Mouse (Mus musculus): Measurements from ENCODE around the gene Nrp2.
A peak's percentile ranks its signal among the peaks of the same experiment; 100 is the strongest.

The Nrp2 gene

DNA sequence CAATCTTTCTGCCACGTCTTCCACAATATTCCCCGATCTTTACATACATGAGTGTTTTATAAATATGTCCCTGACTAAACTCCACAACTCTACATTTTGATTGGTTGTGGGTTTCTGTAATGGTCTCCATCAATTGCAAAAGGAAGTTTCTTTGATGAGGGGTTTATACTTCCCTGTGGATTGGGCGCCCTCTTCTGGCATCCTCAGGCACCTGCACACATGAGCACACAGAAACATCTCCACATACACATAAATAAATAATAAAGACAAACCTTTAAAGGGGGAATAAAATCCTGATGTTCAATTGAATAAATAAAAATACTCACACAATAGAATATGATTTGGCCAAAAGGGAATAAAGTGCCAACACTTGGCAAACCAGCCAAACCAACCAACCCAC is 117.1 kb downstream of the Nrp2 start:
- no peak for DNase-seq (ENCODE audit: low spot score)

DNA sequence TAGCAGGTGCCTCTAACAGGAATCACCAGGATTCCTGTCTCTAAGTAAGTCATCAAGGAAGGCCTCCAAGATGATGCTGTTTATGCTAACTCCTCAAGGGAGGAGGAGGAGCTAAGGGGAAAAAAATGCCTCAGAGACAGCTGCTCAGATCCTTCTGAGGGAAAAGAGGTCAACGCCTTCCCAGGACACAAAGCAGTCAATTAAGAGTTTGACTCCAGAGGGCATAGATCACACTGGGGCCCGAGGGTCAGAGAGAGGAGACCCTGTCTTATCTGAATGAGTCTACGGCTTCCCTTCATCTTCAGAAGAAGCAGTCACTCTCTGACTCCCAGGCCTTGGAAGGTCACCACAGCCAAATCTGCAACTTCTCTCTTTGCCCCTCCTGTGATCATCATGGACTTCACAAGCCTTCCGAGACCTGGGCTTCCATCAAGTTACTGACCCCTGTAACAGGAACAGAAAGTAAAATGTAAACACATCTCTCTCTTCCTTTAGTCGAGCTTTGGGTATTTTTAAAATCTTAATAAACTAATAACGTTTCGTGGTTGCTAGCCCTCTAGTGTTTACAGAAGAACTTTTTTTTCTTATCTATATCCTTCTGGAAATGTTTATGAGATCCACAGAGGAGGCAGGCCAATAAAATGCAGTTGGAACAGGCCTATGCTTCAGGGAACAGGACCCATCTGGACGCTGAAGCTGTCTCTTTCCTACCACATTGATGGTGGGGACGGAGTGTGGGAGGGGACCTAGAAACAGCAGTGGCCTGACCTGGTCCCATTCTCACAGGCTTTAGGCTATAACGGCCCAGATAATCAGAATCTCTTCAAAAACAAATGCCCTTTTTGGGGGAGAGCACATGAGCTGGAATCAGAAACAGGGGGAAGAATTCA is 118.7 kb downstream of the Nrp2 start:
- no peak for DNase-seq (ENCODE audit: low spot score)

DNA sequence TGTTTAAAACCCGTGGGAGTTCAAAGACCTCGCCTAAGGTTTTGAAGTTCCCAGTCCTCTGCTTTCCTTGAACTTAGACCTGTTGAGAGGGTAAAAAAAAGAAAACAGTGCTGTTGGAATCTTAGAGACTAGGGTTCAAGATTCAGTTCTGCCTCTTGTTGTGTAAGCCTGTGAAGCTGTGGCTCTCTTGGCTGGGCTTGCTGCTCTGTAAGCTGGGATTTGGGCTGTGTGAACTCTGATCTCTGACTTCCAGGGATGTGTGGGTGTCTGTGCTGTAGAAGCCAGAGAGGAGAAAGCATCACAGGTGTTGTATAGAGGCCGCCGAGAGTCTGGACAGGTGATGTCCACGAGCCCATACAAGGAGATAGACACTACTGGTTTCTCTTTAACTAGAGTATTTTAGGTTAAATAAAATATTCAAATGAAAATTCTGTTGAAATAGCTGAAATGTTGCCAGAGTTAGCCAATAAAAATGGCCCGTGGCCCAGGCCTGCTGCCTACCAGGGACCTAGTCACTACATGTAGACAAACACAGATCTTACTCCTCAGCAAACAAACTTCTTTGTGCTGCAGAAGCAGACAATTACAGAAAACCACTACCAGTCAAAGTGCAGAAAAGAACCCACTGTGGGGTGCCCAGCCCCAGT is 120.6 kb downstream of the Nrp2 start:
- no peak for DNase-seq (ENCODE audit: low spot score)

DNA sequence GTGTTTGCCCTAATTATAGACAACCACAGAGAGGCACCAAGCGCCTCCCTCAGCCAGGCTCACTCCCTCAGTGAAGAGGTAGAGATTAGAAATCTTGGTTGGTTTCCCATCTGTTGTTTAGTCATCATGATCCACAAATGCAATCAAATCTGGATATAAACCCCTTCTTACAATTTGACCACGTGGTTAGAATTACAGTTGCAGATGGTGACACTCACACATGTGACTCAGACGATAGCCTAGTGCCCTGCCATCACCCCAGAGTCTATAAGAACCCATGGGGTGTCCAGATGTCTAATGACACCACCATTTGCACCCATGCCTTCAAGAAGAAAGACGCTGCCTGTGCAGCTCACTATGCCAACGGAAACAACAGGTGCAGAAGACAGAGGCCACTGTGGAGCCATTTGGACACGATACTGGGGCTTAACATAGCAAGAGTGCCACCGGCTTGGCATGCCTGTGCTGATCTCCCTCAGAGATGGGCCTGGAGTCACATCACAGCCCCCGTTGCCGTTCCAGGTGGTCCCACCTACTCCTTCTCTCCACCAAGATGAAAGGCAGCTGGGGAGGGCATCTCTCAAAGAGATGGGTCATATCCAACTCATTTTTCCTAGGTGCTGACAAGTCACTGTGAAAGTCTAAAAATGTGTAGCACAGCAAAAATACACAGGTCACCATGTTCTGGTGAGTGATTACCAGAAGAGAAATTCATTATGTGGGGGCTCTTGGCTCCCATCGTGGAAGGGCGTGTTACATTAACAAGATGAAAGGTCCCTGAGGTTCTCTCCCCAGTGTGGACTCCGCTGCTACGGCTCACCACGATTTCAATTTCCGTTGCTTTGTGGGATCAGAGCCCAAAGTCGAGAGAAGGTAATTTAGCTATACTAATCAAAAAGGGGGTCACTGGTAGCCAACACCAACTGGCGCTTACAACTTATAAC is 123.0 kb downstream of the Nrp2 start:
- DNase-seq (ENCODE audit: low spot score) = no peak

DNA sequence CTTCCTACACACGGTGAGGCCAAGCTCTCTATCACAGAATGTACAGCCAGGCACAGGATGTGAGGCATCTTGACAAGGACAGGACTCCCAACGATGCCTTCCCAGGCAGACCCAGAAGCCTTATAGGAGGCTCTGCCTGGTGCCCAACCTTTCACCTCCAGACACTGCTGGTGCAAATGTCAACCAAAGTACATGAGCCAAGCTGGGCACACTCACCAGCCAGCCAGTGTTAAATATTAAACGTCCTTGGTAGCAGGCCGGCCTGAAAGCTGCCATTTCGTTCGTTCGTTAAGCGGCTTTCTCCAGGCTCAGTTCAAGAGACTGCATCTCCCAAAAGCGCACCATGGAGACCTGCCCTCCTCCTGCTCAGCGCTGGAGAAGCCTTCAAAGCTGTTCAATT is 124.2 kb downstream of the Nrp2 start:
- DNase-seq (ENCODE audit: low spot score) = no peak

DNA sequence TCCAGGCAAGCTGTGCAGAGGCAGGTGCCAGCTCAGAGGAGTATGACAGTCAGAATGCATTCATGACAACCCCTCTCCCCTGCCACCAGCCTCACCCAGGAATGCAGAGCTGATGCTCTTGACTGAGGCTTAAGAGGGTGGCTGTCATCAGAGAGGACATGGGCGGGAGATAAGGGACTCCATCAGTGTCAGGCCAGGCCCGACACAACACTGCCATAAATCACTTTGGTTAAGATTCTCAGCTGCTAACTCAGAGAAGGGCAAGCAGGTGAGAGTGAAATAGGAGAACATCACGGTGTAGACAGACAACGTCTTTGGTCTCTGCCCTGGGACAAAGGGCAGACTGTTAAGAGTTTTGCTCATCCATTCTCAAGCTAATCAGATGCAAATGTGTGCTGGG is 125.1 kb downstream of the Nrp2 start:
- no peak for DNase-seq (ENCODE audit: low spot score)

DNA sequence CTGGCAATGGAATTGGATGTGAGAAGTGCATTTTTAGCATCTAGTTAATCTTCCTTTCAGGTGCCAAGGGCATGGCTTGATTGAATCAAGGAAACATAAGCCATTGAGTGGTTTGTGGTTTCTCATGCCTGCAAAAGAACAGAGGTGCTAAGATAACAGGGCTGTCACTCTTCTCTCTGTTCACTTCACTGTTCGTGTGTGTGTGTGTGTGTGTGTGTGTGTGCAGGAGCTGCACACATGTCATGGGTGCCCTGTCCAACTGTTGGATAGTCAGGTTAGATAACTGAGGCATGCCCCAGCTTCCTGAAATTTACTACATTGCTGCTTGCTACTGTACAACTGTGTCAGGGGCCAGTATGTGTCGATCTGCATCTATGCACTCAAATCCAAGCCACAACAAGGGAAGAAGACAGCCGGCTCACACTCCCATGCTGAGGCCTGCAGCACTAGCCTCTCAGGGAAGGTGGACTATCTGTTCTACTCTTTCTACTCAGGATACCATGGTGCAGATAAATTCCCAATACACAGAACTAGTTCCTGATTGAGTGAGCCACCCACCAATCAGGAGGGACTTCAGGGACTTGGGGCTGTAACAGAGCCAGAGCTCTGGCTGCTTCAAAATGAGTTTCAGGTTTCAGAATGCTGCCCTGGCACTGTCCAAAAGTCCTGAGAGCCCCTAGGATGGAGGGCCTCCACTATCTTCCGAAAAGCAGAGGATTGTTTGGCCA is 126.8 kb downstream of the Nrp2 start:
- DNase-seq (ENCODE audit: low spot score) = peak; percentile 57

DNA sequence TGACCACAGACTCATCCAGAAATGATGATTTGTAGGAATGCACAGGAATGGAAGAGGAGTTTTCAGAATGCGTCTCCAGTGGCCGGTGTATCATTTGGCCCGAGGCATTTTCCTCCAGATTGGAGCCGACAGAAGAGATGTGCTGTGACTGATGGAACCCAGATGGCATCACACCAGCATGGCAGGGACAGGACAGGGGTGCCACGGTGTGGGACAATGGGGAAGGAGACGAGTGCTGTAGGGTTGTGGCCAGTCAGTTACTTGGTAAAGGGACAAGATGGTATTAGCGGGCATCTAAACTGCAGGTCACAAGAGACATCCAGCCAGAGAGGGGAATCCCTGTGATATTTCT is 127.3 kb downstream of the Nrp2 start:
- no peak for DNase-seq (ENCODE audit: low spot score)

DNA sequence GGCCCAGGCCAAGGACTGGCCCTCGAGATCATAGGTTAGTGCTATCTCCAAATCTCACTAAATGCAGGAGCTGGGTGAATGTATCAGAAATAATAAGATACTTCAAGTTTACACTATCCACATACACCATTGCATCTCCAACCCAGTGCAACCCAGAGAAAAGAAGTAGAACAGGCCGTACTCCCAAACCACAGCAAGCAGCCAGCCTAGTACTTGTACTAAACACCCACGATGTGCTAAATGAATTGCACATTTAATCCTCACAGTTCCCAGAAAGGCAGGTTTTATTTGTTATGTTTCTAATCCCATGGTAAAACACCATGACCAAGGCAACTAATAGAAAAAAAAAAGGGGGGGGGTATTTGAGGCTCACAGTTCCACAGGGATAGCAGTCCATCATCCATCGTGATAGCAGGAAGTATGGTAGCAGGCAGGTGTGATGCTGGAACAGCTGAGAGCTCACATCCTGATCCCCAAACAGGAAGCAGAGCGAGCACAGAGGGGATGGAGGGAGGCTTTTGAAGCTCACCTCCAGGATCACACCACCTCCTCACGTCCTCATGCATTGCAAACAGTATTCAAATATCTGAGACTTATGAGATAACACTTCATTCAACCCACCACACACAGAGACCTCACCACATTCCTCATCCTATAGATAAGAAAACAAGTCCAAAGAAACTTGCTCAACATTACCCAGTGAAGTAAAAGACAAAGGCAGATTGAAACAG is 128.8 kb downstream of the Nrp2 start:
- no peak for DNase-seq (ENCODE audit: low spot score)

DNA sequence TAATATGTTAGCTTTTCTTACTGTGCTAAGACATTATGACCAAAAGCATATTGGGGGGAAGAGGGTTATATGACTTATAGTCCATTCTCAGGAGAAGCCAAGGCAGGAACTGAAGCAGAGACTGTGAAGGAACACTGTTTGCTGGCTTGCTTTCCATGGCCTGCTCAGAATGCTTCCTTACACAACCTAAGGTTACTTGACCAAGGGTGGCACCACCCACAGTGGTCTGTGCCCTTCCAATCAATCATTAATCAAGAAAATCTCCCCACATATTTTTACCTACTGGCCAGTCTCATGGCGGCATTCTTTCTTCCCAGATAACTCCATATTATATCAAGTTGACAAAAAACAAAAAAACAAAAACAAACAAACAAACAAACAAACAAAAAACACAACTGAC is 130.3 kb downstream of the Nrp2 start:
- no peak for DNase-seq (ENCODE audit: low spot score)

DNA sequence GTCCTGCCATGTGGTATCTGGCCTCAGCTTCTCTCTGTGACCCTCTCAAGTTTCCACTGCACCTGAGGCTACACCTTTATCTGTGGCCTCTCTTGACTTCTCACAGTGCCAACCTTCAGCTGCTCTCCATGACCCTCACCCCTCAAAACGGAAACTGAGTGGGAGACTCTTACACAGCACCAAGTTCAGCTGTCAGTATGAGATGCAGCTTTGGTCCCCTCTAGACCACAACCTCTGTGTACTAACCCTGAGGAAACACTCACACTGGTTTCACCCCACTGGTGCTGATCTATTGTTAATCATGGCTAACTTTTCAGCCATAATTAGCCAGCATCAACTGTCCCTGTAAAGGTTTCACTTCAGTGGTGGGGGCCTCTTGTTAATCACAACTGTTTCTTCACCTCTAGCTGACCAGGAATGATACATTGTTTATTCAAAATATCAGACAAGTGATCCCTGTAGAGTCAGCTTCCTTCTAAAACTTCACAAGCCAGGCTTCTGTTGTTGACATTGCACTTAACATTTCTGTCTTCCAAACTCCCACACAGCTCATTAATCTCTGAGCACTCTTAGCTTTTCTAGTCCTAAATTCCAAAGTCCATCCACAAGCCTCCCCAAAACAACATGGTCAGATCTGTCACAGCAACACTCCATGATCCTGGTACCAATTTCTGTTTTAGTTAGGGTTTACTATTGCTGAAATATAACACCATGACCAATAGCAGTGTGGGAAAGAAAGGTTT is 131.5 kb downstream of the Nrp2 start:
- no peak for DNase-seq (ENCODE audit: low spot score)

DNA sequence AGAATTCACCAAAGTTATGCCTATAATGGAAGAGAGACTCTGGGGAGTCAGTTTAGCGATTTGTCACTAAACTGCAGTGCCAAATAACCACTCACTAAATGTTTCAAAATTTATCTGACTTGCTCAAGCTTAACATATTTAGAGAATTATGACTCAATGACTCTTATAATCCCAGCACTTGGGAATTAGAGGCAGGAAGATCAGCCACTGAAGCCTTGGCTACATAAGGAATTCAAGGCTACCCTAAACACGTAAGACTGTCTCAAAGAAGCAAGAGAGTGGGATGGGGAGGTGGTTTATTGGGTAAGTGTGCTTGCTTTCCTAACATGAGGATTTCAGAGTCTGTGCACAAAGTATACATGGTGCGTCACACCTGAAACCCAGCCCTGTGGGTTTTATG is 135.0 kb downstream of the Nrp2 start:
- no peak for DNase-seq (ENCODE audit: low spot score)

DNA sequence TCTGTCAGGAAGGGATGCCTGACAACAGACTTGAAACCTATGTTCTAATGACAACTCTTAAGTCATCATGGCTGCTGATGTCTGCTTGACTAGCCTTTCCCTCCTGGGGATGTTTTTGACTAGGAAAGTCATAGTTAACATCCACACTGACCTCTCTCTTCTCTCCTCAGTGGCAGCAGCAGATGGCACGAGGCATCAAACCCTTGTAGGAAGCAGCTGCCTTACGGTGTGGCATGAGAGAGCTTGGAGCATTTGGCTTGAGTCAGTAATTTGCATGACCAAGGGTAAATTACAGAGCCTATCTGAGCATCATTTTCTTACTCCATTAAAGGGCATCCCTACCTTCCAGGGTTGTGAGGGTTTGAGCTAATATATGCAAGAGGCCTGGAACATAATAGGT is 135.5 kb downstream of the Nrp2 start:
- DNase-seq (ENCODE audit: low spot score) = no peak

DNA sequence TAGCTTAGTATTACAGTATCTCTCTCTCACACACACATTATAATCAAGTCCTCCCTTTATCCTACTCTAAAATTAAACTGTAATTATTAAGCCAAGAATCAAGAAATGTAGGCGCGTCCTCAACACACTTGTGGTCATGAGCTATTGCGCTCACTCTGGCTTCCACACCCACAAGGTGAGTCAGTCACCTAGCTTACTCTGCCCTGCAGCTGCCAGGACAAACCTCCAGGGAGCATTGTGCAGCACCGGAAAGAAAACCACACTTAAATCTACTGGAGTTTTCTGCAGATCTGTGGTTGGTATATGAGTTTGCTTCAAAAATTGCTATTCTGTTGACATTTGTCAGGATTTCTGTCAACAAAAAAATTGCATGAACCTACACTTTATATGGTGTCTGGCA is 140.1 kb downstream of the Nrp2 start:
- no peak for DNase-seq (ENCODE audit: low spot score)

DNA sequence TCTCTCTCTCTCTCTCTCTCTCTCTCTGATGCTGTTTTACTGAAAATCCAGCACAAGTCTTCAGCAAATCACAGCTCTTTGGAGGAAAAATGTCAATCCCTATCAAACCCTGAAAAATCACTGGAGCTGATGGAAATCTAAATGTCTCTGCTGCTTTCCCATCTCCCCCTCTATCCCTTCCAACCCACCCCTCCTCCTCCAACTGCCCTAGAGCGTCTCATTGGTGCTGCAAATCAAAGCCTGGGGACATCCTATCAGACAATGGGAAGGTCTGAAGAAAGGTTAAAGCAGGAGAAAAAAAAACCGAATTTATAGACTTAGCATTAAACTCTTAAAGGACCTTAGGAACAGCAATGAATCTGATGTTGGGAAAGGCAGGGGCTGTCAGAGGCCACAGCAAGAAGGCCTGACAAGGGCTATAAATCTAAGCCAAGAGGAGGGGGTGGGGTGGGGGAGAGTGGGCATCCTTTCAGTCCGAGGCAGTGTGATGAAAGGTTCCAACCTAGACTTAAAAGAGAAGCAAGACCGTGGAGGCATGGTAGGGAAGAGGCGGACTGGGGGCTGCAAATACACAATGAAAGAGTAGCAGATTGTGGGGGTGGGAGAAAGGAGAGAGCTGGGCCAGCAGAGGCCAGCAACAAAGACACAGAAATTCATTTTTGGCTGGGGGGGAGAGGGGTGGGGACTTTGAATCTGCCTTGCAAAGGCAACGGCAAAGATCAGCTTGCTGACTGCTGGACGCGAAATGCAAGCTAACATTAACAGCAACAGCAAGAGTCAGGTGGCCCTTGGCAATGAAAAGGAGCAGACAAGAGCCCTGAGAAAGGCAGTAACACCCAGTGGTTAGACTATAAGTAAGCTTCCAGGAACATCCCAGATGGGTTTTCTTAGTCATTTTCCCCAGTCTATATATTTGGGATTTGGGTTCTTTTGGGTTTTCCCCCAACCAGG is 148.2 kb downstream of the Nrp2 start:
- no peak for DNase-seq (ENCODE audit: low spot score)

DNA sequence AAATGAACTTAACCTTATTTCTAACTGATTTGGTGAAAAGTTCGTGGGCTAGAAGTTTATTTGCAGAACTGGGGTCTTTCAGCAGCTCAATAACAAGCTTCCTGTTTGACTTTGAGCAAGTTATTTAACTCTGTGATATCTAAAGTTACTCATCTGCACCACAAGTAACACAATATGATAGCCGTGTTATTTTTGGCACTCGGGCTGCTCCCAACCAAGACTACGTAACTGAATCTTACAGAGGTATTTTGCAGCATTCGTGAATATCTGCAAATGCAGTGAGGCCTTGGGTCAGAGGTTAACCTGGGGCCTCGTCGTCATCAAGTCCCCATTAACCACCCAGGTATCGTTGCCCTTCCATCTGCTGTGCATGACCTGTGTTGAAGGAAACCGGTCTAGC is 150.3 kb downstream of the Nrp2 start:
- no peak for DNase-seq (ENCODE audit: low spot score)

DNA sequence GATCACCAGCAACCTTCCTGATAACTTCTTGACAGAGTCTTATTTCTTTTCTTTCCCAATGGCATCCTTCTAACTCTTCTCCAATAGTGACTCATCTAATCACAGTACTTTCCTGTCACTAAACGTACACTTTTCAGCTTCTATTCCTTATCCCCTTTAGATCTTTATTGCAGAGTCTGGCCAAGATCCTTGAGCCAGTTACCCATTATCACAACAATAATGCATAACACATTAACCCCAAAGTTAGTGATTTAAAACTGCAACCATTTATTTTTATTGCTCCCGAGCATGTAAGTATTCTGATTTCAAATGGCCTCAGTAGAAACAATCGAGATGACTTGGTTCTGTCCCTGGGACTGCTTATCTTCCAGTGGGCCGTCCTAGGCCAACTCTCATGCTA is 150.9 kb downstream of the Nrp2 start:
- no peak for DNase-seq (ENCODE audit: low spot score)

DNA sequence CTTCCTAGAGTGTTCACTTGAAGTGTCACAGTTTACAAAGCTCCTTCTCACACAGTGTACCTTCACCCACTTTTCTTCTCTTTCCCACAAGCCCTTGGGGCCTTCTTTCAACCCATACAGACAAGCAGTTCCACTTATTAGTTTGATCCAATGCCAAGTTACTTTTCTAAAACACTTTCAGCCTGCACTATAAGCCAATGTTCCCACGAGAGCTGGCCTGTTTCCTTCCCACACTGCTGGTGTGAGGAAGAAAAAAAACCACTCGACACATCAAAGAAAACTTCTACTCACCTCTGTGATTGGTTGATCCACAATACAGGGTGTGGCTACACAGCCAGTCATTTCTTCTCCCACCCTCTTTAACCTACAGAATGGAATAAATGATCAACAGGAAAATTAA is 156.0 kb downstream of the Nrp2 start:
- DNase-seq (ENCODE audit: low spot score) = no peak

DNA sequence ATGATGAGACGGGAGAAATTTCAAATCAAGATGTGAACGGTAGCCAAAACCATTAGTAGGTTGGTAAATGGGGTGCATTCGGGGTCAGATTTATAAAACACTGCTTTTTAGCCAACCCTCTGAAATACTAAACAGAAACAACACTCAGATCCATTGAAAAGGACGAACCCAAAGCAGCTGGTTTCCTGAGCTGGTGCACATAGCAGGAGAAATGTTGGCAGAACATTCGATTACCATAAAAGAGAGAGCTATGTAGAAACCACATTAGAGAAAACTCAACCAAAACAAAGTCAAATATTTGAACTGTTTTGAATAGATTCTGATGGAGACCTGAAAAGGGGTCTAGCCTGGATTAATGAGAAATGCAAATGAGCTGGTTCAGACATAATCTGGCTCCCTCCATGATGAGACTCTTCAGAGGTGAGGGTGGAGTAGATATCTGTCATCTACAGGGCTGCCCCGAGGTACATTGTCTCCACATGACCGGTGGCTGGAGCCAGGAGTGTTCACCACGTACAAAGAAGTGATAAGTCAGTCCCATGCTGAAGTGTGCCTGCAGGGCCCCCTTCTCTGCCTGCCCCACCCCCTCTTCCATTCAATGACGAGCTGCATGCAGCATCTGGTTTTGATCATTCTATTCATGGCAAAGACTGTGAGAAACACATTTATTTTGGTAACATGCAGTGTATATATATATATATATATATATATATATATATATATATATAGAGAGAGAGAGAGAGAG is 156.6 kb downstream of the Nrp2 start:
- DNase-seq (ENCODE audit: low spot score) = no peak

Measured in T-cell, adult 2 months (primary cell).